Mouse (Mus musculus) layer of hippocampus, adult 9-11 months (tissue): ENCODE data around the gene A930033H14Rik.

Experiments
- DNase-seq: peaks from one replicate; pipeline ENCODE4 v3.0.0; 2022

The A930033H14Rik gene

DNA sequence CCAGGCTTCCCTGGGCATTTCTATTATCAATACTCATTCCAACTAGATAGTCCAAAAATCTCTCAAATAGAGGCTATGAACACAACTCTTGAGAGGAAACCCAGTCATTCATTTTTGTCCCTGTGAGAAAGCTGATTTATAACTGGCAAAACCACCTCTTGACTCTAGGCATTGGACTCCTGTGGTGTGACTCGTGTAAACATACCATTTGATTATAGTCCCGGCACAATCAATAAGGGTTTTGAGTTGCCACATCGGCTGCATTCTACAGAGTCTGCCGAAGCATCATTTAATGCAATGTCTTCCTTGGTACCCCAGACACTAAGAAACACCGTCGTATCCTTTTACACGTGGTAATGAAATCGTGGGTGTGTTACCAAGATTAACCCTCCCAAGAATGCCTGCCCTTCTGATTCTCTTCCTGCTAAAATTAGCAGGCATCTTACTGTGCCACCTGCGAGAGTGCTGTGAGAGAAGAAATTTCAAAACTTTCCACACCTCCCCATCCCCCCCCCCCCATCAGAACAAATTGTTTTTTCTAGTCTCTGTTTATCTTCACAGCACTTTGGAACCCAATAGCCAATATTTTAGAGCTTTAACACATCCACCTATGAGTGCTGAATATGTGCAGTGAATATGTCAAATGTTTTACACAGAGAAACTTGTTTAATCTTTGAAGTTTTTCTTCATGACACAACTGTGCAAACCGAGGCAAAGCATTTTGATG is 22.3 kb downstream of the A930033H14Rik start:
- no peak for DNase-seq

DNA sequence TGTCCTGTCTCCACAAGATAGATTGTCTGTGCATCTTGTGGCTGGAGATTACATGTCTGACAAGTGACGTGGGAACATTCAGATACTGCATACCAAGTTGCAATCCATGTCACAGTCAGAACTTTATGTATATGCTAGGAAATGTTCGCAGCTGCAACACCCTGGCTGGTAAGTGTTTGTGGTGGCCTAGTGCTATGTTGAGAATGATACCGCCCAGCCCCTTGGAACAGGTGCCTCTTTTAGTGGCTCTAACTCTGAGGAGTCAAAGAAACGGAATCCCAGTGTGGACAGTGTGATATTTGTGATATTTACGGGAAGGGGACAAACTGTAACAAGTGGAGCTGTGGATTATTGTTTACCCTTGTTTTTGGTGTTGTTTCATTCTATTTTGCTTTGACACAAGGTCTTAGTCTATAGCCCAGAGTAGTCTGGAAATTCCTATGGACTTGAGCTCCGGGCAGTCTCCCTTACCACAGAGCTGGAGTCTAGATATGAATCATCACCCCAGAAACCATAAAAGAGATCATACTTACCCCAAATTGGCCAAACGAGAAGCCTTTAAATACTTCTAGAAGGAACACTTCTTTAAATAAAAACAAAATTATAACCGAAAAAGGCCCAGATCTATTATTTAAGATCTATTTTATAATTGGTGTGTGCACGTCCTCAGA is 25.0 kb downstream of the A930033H14Rik start:
- DNase-seq = no peak

DNA sequence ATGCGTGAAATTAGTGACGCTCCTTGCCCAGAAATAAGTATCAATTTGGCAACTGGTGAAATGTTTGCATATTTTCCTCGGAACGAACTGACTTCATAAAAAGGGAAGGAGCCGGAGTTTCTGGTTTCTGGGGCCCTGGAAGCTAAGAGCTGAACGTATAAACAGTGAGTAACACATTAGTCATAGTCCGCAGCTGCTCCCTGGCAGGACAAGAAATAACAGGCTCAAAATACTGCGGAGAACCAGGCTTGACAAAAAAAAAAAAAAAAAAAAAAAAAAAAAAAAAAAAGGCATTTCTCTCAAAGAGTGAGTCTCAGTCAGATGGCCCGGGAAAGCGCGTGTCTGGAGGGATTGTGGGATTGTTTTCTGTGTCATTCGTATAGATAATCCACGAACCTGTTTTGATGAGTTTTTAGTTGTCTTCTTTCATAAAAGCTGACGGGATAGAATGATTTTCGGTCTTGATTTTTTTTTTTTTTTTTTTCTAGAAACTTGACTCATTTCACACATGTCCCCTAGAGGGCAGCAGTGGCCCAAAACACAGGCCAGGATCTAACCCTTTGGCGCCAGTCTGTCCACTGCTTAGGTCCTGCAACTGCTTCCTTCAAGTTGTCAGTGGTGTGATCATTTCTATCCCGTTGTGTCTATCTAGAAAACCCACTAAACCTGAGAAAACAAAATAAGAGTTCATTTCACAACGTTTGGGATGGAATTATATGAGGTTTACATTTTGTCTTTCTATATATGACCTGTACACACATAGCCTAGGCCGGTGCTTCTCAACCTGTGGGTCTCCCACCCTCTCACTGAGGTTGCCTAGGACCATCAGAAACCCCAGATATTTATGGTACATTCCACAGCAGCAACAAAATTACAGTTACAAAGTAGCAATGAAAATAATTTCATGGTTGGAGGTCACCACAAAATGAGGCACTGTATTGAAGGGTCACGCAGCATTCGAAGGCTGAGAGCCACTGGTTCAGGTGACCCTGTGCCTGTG is 26.7 kb downstream of the A930033H14Rik start:
- peak; percentile 68 for DNase-seq

DNA sequence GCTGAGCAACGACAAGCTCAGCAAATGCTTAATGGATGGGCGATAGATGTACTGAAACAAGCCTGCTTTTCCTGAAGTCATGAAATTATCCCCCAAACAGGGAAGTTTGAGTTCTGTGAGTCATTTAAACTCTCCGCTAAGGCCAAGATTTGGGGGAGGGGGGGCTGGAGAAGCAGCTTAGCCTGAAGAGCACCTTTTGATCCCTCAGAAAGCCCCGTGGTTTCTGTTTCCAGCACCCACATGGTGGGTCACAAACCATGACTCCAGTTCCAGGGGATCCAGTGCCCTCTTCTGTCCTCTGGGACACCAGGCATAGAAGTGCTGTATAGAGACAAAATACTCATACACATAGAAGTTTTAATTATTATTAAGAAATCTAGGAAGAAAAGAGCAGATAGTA is 27.5 kb downstream of the A930033H14Rik start:
- DNase-seq = no peak

DNA sequence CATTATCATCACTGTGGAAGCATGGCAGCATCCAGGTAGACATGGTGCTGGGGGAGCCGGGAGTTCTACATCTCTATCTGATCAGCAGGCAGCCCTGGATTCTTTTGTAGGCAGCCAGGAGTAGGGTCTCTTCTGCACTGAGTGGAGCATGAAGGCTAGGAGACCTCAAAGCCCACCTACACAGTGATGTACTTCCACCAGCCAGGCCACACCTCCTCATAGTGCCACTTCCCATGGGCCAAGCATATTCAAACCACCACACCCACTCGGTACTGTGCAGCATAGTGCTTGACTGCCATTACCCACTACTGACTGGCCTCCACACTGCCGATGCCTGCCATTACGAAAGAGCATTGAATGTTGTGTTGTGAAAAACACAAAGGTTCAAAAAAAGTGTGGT is 28.0 kb downstream of the A930033H14Rik start:
- DNase-seq = no peak

DNA sequence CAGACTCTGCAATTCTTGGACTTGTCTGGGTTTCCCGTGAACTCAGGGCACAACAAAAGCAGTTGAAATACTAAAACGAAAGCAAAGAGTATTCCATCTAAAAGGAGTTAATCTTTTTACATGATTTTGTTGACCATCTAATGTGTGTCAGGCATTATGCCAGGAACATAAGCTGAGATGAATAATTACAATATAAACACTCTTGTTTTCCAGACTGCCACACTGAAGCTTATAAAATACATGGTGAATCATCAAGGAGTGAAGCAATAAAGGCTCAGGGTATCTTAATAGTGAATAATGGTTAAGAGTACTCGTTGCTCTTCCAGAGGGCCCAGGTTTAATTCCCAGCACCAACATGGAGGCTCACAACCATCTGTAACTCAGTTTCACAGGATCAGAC is 31.9 kb downstream of the A930033H14Rik start:
- DNase-seq = no peak

DNA sequence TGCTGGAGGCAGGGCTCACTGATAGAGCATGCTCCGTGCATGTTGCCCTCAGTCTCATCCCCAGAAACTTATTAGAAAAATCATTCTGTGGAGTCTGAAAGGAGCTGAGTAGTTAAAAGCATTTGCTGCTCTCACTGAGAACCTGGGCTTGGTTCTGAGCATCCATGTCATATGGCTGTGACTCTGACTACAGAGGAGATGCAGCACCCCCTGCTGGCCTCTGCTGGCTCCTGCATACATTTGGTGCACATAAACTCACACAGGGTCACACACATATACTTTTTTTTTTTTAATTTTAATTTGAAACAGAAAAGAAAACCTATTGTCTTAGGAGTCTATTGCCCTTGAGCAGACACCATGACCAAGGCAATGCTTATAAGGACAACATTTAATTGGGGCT is 33.6 kb downstream of the A930033H14Rik start:
- DNase-seq = no peak

DNA sequence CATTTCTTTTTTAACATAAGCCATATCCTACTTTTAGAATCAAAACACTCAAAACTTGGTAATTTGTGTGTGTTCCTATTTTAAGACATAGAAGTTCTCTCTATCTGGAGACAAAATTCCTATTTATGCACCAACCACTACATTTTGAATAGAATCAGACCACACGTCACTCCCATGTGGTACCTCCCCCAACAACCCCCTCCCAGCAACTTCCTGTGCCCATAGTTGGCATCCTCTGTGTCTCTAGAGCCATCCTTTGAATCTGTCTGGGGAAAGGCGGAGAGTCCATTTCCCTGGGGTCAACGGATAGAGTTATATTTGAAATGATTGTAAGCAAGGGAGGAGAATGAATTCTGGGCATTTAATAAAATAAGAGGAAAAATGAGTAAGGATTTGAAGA is 36.8 kb downstream of the A930033H14Rik start:
- no peak for DNase-seq

DNA sequence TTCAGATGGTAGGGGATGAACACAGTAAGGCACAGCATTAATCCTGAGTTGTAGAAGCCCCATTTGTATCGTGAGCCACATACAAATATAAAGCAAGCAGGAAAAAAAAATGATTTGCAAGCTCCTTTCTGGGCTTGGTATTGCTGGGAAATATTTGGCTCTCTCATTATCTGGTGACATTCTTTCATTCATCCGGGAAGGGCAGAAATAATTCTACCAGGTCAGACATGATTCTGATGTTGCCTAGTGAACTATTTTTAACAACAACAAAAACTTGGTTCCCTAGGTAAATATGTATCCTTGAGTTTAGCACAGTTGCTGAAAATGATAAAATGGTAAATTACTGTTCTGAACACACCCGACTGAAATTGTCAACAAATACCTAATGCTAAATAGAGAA is 40.5 kb downstream of the A930033H14Rik start:
- DNase-seq = no peak

DNA sequence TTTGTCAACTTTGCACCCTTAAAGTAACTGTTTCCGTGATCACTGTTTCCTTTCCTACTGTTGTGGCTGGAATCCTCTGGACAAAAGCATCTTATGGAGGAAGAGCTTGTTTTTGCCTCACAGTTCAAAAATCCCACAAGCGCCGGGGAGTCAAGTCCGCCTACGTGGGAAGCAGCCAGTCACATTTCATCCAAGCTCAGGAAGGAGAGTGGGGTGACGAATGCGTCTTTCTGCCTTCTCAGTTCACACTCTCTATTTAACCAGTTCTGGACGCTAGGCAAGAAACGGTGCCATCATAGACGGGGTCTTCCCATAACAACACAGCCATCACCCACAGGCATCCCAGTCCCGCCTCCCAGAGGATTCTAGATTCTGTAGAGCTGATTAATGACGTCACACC is 46.4 kb downstream of the A930033H14Rik start:
- no peak for DNase-seq

DNA sequence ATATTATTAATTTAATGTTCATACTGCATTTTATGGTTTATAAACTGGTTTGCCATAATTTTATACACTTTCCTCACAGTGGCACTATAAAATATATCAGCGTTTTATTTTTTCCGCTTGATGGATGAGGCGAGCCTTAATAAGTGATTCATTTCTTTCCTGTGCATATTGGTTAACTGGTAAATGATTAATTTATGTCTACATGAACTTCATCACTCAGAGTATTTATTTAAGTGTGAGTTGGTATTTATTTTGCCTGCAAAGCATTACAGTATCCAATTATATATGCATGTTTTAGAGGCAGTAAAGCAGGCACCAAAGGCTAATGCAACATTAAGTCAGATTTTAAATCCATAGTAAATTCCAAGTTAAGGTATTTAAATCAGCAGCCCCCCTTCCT is 47.1 kb downstream of the A930033H14Rik start:
- DNase-seq = no peak

DNA sequence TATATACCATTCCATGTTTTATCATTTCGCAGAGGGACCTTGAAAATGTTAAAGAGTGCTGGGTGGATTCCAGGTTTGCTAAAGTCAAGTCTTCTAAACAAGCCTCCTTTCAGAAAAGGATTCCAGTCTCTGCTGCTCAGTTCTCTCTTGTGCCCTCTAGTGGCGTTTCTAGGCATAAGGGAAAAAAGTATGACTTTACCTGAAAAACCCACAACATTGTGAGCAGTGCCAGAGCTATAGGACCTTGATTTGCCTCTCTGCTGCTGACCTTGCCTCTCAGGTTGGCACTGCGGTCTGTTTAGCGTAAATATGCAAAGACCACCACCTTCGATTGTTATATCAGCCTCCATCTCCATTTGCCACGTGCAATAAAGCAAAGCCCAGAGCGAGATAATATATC is 47.8 kb downstream of the A930033H14Rik start:
- no peak for DNase-seq

DNA sequence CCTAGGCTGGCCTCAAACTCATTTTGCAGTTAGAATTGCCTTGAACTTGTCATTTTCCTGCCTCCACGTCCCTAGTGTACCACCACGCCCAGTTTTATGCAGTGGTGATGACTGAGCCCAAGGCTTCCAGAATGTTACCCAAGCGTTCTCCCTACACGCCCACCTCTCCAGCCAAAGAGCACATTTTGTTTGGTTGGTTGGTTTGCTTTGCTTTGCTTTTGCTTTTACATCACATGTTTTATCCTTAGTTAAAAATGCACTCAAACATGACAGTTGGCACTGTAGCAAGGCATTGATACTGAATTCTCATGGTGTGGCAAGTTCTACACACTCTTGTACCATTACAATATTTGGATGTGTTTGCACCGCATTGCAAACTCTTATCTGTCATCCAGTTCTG is 49.7 kb downstream of the A930033H14Rik start:
- no peak for DNase-seq

DNA sequence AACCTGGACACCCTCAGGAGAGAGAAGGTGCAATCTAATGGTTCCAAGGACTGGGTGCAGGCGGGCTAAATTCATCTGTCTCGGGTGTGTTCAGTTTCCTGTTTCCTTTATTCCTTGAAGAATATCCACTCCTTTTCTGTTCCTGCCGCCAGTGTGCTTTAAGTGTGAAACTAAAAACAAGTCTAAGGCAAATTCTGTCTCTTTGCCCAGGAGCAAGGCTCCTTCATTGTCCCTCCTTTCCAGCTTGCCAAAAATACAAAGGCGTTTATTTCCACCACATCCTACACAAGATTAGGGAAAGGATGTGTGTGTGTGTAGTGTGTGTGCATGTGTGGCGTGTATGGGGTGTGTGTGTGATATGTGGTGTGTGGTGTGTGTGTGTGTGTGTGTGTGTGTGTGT is 50.3 kb downstream of the A930033H14Rik start:
- DNase-seq = no peak

DNA sequence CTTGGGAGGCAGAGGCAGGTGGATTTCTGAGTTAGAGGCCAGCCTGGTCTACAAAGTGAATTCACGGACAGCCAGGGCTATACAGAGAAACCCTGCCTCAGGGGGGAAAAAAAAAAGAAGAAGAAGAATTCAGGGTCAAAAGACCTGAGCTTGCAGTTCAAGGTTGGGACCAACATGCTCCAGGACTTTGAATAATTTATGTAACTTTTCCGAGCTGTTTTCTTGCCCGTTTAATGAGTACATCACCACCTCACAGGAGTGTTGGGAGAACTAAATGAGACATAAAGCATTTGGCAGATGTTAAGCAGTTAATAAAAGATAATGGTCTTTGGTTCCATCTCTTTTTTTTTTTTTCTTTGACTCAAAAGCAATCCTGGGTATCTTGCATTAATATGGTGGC is 51.4 kb downstream of the A930033H14Rik start:
- DNase-seq = no peak

DNA sequence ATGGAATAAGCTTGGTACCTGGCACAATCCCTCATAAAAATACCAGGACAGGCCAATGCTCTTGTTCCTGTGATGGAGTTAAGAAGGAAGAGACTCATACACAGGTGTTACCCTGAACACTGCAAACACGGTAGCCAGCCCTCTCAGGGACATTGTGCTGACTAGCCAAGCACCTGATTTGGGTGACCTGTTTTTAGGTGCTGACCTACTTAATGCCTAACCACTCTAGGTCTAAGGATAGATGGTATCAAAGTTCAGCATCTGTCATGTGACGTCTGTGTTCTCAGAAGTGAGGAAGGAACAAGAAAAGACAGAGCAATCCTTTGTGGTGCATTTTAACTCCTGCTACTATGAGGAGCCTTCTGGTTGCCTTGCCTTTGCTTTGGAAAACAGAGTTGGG is 52.0 kb downstream of the A930033H14Rik start:
- DNase-seq = no peak
